Mouse (Mus musculus) hindbrain, embryonic 12.5 days (tissue): ENCODE measurements around the gene Spire2. TPM values are rescaled to one million over a fixed set of nuclear protein-coding genes. Genes with fewer than 3 reads are reported as not detected.
"Not testable (repeated sequence)": the region's sequence is repeated elsewhere in the genome, so short reads cannot be mapped to it uniquely, and the experiment has no call there.

Source experiments
- ATAC-seq: fragments of 200-750 bp; cut with Nextera tagmentation; 2 replicates; pipeline ENCODE4 v1.8.0; 2017; ENCODE audit warnings: moderate TSS enrichment; ENCODE audit not compliant: low FRiP score
- H3K27ac ChIP-seq: fragments of 300-500 bp; sonication (generic); 2 replicates; pipeline ENCODE4 v1.5.1; 2016; ENCODE audit warnings: mild to moderate bottlenecking
- H3K27me3 ChIP-seq: fragments of 300-500 bp; sonication (generic); 2 replicates; pipeline ENCODE4 v1.6.1; 2016; ENCODE audit warnings: mild to moderate bottlenecking
- H3K36me3 ChIP-seq: fragments of 300-500 bp; sonication (generic); 2 replicates; pipeline ENCODE4 v1.6.1; 2016; ENCODE audit warnings: mild to moderate bottlenecking
- H3K4me1 ChIP-seq: fragments of 300-500 bp; sonication (generic); 2 replicates; pipeline ENCODE4 v1.6.1; 2016
- H3K4me2 ChIP-seq: fragments of 300-500 bp; sonication (generic); replicated peaks from 2 replicates; pipeline ENCODE4 v1.6.1; 2016; ENCODE audit warnings: mild to moderate bottlenecking
- H3K4me3 ChIP-seq: fragments of 300-500 bp; sonication (generic); 2 replicates; pipeline ENCODE4 v1.5.1; 2016; ENCODE audit warnings: mild to moderate bottlenecking
- H3K9ac ChIP-seq: fragments of 300-500 bp; sonication (generic); 2 replicates; pipeline ENCODE4 v1.6.1; 2016; ENCODE audit warnings: mild to moderate bottlenecking, moderate library complexity
- H3K9me3 ChIP-seq: fragments of 300-500 bp; sonication (generic); replicated peaks from 2 replicates; pipeline ENCODE4 v1.6.1; 2016; ENCODE audit warnings: mild to moderate bottlenecking
- WGBS: fragments of 180-500 bp; shearing (Covaris S2); methylation state at CpG from one replicate; pipeline ENCODE4 v1.1.7; 2016; 5-methylcytosine and 5-hydroxymethylcytosine counted together
- polyA plus RNA-seq: library from polyadenylated mRNA; unstranded; fragments of >200 nt; fragmentation: Nextera tagmentation; extraction: Ambion mirVana; gene quantifications from 2 replicates; pipeline ENCODE4 v1.2.1, GENCODE M21; 2016

Spire2 gene
- polyA plus RNA-seq: 28.9 and 32.2 TPM in 2 replicates

- H3K9me3 ChIP-seq: no peaks in the 10 kb centered on the region
- under 1% methylated on average over 70 of the region's 85 CpGs for WGBS
- peak within 1 kb of the TSS; percentile 89 for H3K9ac ChIP-seq
- H3K4me2 ChIP-seq: peak within 1 kb of the TSS; percentile 73
- H3K36me3 ChIP-seq: no peaks in the 10 kb centered on the region
- peaks cover 24% of the 10 kb centered on the region for H3K4me1 ChIP-seq
- peaks cover 3% of the 10 kb centered on the region; the same call in 1 of the 2 replicates for H3K27me3 ChIP-seq
- peak within 1 kb of the TSS; percentile 92 for H3K27ac ChIP-seq
- ATAC-seq: peak; percentile 88
- peak within 1 kb of the TSS; percentile 83 for H3K4me3 ChIP-seq
Observed at GRCm38 (mm10) chr8:123332262-123333090, at the start of gene Spire2. Gene Spire2 (plus strand): TSS chr8:123332713.

GRCm38 (mm10) chr8:123282994-123283393 is 49.5 kb upstream of the Spire2 start:
- 88% methylated on average over 5 of the region's 6 CpGs for WGBS

GRCm38 (mm10) chr8:123283991-123284390 is 48.5 kb upstream of the Spire2 start:
- Histone ChIP-seq H3K4me2 (no peak overlapping the region), H3K36me3 (peaks cover 35% of the 10 kb centered on the region), H3K9ac (no peak overlapping the region), H3K27me3 (no peaks in the 10 kb centered on the region), H3K4me3 (no peak overlapping the region), H3K4me1 (no peaks in the 10 kb centered on the region), H3K27ac (no peak overlapping the region), H3K9me3 (no peaks in the 10 kb centered on the region)
- WGBS: 92% methylated on average over 7 of the region's 7 CpGs
- ATAC-seq: no peak

More at GRCm38 (mm10) chr8:123282994-123283393, 49.5 kb upstream of the Spire2 start:
- H3K4me1 ChIP-seq, H3K4me3 ChIP-seq, H3K9ac ChIP-seq, H3K9me3 ChIP-seq, H3K27ac ChIP-seq, H3K27me3 ChIP-seq, H3K4me2 ChIP-seq, ATAC-seq: not testable (repeated sequence)
- peaks cover 30% of the 10 kb centered on the region for H3K36me3 ChIP-seq

GRCm38 (mm10) chr8:123284493-123284892 is 48.0 kb upstream of the Spire2 start:
- 97% methylated on average over 5 of the region's 5 CpGs for WGBS

GRCm38 (mm10) chr8:123287362-123287761 is 45.2 kb upstream of the Spire2 start:
- peaks cover 36% of the 10 kb centered on the region for H3K36me3 ChIP-seq
- ATAC-seq: no peak
- H3K4me3 ChIP-seq: no peak overlapping the region
- no peaks in the 10 kb centered on the region for H3K4me1 ChIP-seq
- H3K9ac ChIP-seq: no peak overlapping the region
- no peaks in the 10 kb centered on the region for H3K27me3 ChIP-seq
- 96% methylated on average over 17 of the region's 17 CpGs for WGBS
- no peaks in the 10 kb centered on the region for H3K9me3 ChIP-seq
- H3K27ac ChIP-seq: no peak overlapping the region
- no peak overlapping the region for H3K4me2 ChIP-seq

More at GRCm38 (mm10) chr8:123284493-123284892, 48.0 kb upstream of the Spire2 start:
- Histone ChIP-seq H3K9ac (no peak overlapping the region), H3K27ac (no peak overlapping the region), H3K27me3 (no peaks in the 10 kb centered on the region), H3K4me1 (no peaks in the 10 kb centered on the region), H3K9me3 (no peaks in the 10 kb centered on the region), H3K4me2 (no peak overlapping the region), H3K4me3 (no peak overlapping the region), H3K36me3 (peaks cover 35% of the 10 kb centered on the region)
- ATAC-seq: no peak

- 73% methylated on average over 4 of the region's 4 CpGs for WGBS
- peaks cover 41% of the 10 kb centered on the region for H3K36me3 ChIP-seq
Observed at GRCm38 (mm10) chr8:123290166-123290565, 42.3 kb upstream of the Spire2 start.

GRCm38 (mm10) chr8:123290679-123291078 is 41.8 kb upstream of the Spire2 start:
- no peak overlapping the region for H3K4me3 ChIP-seq
- H3K27ac ChIP-seq: no peak overlapping the region
- no peaks in the 10 kb centered on the region for H3K27me3 ChIP-seq
- no peak overlapping the region for H3K9ac ChIP-seq
- ATAC-seq: no peak
- 94% methylated on average over 8 of the region's 8 CpGs for WGBS
- H3K4me2 ChIP-seq: no peak overlapping the region
- no peaks in the 10 kb centered on the region for H3K4me1 ChIP-seq
- peaks cover 43% of the 10 kb centered on the region for H3K36me3 ChIP-seq
- no peaks in the 10 kb centered on the region for H3K9me3 ChIP-seq

More at GRCm38 (mm10) chr8:123290166-123290565, 42.3 kb upstream of the Spire2 start:
- Histone ChIP-seq H3K4me2 (no peak overlapping the region), H3K4me1 (no peaks in the 10 kb centered on the region), H3K4me3 (no peak overlapping the region), H3K27me3 (no peaks in the 10 kb centered on the region), H3K9me3 (no peaks in the 10 kb centered on the region), H3K27ac (no peak overlapping the region), H3K9ac (no peak overlapping the region)
- ATAC-seq: no peak

GRCm38 (mm10) chr8:123291716-123292115 is 40.8 kb upstream of the Spire2 start:
- Histone ChIP-seq H3K4me3 (no peak overlapping the region), H3K4me2 (no peak overlapping the region), H3K36me3 (peaks cover 47% of the 10 kb centered on the region), H3K9me3 (no peaks in the 10 kb centered on the region), H3K4me1 (no peaks in the 10 kb centered on the region), H3K27me3 (no peaks in the 10 kb centered on the region), H3K27ac (no peak overlapping the region), H3K9ac (no peak overlapping the region)
- WGBS: 96% methylated on average over 8 of the region's 8 CpGs
- ATAC-seq: no peak

GRCm38 (mm10) chr8:123292281-123292680 is 40.2 kb upstream of the Spire2 start:
- H3K36me3 ChIP-seq: peaks cover 44% of the 10 kb centered on the region
- 89% methylated on average over 3 of the region's 3 CpGs for WGBS

GRCm38 (mm10) chr8:123292785-123293184 is 39.7 kb upstream of the Spire2 start:
- no peak overlapping the region for H3K27ac ChIP-seq
- 92% methylated on average over 2 of the region's 2 CpGs for WGBS

More at GRCm38 (mm10) chr8:123292281-123292680, 40.2 kb upstream of the Spire2 start:
- no peak for ATAC-seq
- Histone ChIP-seq H3K4me3 (no peak overlapping the region), H3K4me1 (no peaks in the 10 kb centered on the region), H3K27me3 (no peaks in the 10 kb centered on the region), H3K9ac (no peak overlapping the region), H3K4me2 (no peak overlapping the region), H3K27ac (no peak overlapping the region), H3K9me3 (no peaks in the 10 kb centered on the region)

GRCm38 (mm10) chr8:123298301-123298700 is 34.2 kb upstream of the Spire2 start:
- no peaks in the 10 kb centered on the region for H3K4me1 ChIP-seq
- H3K36me3 ChIP-seq: peaks cover 22% of the 10 kb centered on the region
- H3K9me3 ChIP-seq: no peaks in the 10 kb centered on the region
- no peak overlapping the region for H3K4me3 ChIP-seq
- H3K4me2 ChIP-seq: no peak overlapping the region
- no peaks in the 10 kb centered on the region for H3K27me3 ChIP-seq
- WGBS: 93% methylated on average over 11 of the region's 11 CpGs
- H3K9ac ChIP-seq: no peak overlapping the region
- H3K27ac ChIP-seq: no peak overlapping the region
- no peak for ATAC-seq

More at GRCm38 (mm10) chr8:123292785-123293184, 39.7 kb upstream of the Spire2 start:
- Histone ChIP-seq H3K27me3 (no peaks in the 10 kb centered on the region), H3K4me3 (no peak overlapping the region), H3K4me1 (no peaks in the 10 kb centered on the region), H3K36me3 (peaks cover 41% of the 10 kb centered on the region), H3K9me3 (no peaks in the 10 kb centered on the region), H3K4me2 (no peak overlapping the region), H3K9ac (no peak overlapping the region)
- no peak for ATAC-seq

- WGBS: 74% methylated on average over 4 of the region's 4 CpGs
- H3K4me1 ChIP-seq: no peaks in the 10 kb centered on the region
- peaks cover 27% of the 10 kb centered on the region for H3K36me3 ChIP-seq
Observed at GRCm38 (mm10) chr8:123308738-123309137, 23.8 kb upstream of the Spire2 start.

More at GRCm38 (mm10) chr8:123308738-123309137, 23.8 kb upstream of the Spire2 start:
- Histone ChIP-seq H3K9me3 (no peaks in the 10 kb centered on the region), H3K27me3 (no peaks in the 10 kb centered on the region), H3K4me2 (no peak overlapping the region), H3K9ac (no peak overlapping the region), H3K4me3 (no peak overlapping the region), H3K27ac (no peak overlapping the region)
- no peak for ATAC-seq
